Mouse (Mus musculus) limb, embryonic 11.5 days (tissue): ENCODE measurements at regions not wholly inside any gene's neighbourhood (a gene's known extent, or its start where the extent isn't known, plus 50 kb on each side); places are given as distances from the start of the nearest gene placed in this dataset.

Experiments used
- ATAC-seq: fragments of 200-750 bp; cut with Nextera tagmentation; 2 replicates; pipeline ENCODE4 v1.8.0; 2017; ENCODE audit warnings: low read depth; ENCODE audit not compliant: insufficient number of reproducible peaks, low FRiP score, low TSS enrichment
- DNase-seq: peaks from one replicate; pipeline ENCODE4 v3.0.0-alpha.2; 2015; ENCODE audit warnings: low spot score
- H3K27ac ChIP-seq: fragments of 300-500 bp; sonication (generic); replicated peaks from 2 replicates; pipeline ENCODE4 v1.5.1; 2014; ENCODE audit warnings: low read depth, mild to moderate bottlenecking, low read length
- H3K27me3 ChIP-seq: fragments of 300-500 bp; sonication (generic); 2 replicates; pipeline ENCODE4 v1.6.1; 2014; ENCODE audit warnings: mild to moderate bottlenecking, low read length, mixed read lengths; ENCODE audit not compliant: control insufficient read depth, insufficient read depth
- H3K36me3 ChIP-seq: fragments of 300-500 bp; sonication (generic); 2 replicates; pipeline ENCODE4 v1.6.1; 2014; ENCODE audit warnings: mild to moderate bottlenecking, low read length, moderate library complexity, mixed read lengths; ENCODE audit not compliant: control insufficient read depth, insufficient read depth
- H3K4me1 ChIP-seq: fragments of 300-500 bp; sonication (generic); 2 replicates; pipeline ENCODE4 v1.6.1; 2014; ENCODE audit warnings: low read length, mixed read lengths; ENCODE audit not compliant: control insufficient read depth, insufficient read depth
- H3K4me2 ChIP-seq: fragments of 300-500 bp; sonication (generic); 2 replicates; pipeline ENCODE4 v1.6.1; 2014; ENCODE audit warnings: low read depth, mild to moderate bottlenecking, moderate library complexity; ENCODE audit not compliant: severe bottlenecking
- H3K4me3 ChIP-seq: fragments of 300-500 bp; sonication (generic); 2 replicates; pipeline ENCODE4 v1.5.1; 2014; ENCODE audit warnings: low read depth, low read length
- H3K9ac ChIP-seq: fragments of 300-500 bp; sonication (generic); 2 replicates; pipeline ENCODE4 v1.6.1; 2014; ENCODE audit warnings: mild to moderate bottlenecking, low read length
- H3K9me3 ChIP-seq: fragments of 300-500 bp; sonication (generic); 2 replicates; pipeline ENCODE4 v1.6.1; 2016; ENCODE audit warnings: low read length; ENCODE audit not compliant: control insufficient read depth
- WGBS: fragments of 180-500 bp; shearing (Covaris S2); extraction: QIAGEN DNeasy Blood & Tissue Kit; methylation state at CpG from one replicate; pipeline ENCODE4 v1.1.7; 2014; 5-methylcytosine and 5-hydroxymethylcytosine counted together

DNA sequence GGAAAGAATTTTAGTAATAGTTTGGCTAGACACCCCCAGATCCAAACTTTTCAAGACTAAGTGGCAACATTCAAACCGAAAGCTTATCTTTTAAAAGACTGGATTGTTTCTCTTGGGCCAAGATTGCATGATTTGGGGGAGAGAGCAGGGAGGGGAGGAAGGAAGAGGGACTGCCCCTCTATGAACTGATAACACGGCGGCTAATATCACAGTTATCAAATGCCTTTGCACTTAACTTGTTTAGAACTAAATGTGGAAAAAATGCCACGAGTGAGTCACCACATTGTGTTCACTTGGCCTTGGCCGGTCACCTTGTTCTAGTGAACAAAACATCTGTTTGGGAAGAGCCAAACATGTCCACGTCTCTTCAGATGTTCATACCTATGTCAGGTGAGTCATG lies 92.3 kb downstream of the Tes start:
- Histone ChIP-seq H3K27me3 (no peaks in the 10 kb centered on the region), H3K27ac (no peak overlapping the region), H3K4me3 (no peak overlapping the region), H3K36me3 (no peaks in the 10 kb centered on the region), H3K9ac (no peak overlapping the region), H3K4me1 (no peaks in the 10 kb centered on the region), H3K4me2 (no peak overlapping the region), H3K9me3 (no peaks in the 10 kb centered on the region)
- DNase-seq (no peak), ATAC-seq (no peak)
- 87% methylated on average over 6 of the region's 6 CpGs for WGBS

DNA sequence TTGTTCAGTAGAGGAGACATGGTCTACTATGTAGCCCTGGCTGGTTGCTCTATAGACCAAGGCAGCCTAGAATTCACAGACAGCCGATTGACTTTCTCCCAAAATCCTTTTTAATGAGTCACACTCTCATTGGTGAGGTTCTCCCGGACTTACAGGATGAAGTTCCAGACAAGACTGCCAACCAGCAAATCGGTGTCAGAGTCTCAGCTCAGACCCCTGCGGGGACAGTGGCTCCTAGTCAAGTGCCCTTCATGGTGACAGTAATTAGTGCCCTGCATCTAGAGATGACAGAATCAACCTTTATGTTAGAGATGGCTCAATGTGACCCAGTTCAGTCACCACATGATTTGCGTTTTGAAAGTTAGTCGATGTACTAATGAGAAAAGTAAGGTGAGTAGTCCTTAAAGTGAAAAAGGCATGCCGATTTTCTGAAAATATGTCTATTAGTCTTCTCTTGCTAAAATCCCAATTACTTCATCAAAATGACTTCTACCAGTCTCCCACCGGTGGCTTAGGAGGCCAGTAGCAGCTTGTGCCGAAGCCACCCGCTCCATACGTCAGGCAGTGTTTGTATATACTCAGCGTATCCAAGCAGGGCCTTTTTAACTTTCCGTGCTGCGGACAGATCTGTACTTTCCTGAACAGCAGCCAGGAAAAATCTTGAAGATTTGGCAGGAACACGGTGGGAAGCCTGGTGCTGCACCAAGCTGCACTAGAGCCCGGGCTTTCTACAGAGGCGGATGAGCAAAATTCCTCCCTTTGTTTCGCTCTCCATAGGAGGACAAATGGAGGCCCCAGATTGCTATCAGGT lies 105.2 kb downstream of the Tes start:
- Histone ChIP-seq H3K9me3 (no peaks in the 10 kb centered on the region), H3K27ac (no peak overlapping the region), H3K9ac (no peak overlapping the region), H3K4me2 (no peak overlapping the region), H3K4me1 (no peaks in the 10 kb centered on the region), H3K27me3 (no peaks in the 10 kb centered on the region), H3K36me3 (no peaks in the 10 kb centered on the region), H3K4me3 (no peak overlapping the region)
- WGBS, result 82% methylated on average over 18 of the region's 18 CpGs
- ATAC-seq (no peak), DNase-seq (no peak)

DNA sequence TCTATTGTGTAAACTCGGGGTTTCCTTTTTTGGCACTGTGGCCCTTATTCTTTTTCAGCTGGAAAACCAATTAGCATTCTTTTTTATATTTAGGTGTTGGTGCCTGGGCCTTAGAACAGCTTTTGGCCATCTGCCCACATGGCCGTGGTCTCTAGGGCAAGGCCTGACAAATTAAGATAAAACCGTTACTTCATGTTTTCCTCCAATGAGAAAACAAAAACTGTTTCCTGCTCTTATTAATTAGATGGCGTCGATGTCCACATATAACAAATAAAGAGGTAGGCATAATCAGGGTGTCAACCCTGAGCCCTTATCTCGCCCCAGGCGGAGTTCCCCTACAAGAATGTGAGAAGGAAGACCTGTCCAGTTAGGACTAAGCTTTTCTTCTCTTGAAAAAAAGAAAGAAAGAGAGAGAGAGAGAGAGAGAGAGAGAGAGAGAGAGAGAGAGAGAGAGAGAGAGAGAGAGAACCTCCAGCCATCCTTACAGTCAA lies 105.9 kb downstream of the Tes start:
- H3K27ac ChIP-seq, result no peak overlapping the region
- no peaks in the 10 kb centered on the region for H3K27me3 ChIP-seq
- no peak overlapping the region for H3K4me2 ChIP-seq
- no peaks in the 10 kb centered on the region for H3K9me3 ChIP-seq
- H3K4me1 ChIP-seq, result no peaks in the 10 kb centered on the region
- ATAC-seq (no peak), DNase-seq (no peak)
- no peak overlapping the region for H3K4me3 ChIP-seq
- H3K36me3 ChIP-seq, result no peaks in the 10 kb centered on the region
- WGBS, result 78% methylated on average over 7 of the region's 7 CpGs
- no peak overlapping the region for H3K9ac ChIP-seq

DNA sequence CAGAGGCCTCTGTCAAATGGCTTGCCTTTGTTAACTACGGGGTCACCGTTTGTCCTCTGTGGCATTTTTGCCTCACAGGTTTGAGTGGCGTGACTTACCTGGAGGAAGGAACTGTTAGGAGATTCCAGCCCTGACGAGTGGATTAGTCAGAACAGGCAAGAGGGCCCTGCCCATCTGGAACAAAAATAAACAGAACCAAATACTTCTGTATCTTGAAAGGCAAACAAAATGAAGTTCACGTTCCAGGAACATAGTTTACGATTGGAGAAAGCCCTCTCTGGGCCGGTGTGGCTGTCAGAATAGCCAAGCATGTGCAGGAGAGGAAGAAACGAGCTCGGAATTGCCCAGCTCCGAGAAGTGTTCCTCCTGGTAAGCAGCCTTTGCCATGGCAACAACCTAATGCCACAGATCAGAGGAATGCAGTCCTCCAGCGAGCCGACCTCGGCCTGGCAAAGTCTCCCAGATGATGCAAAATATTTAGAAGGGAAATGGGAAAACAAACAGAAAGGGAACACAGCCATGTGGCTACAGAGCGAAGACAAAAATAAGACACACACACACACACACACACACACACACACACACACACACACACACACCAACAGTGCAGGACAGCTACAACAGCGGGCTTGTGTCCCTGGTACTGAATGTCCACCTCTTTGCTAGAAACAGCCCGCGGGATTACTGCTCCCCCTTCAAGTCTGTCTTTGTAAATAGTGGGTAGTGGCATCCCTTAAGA lies 106.5 kb downstream of the Tes start:
- 33% methylated on average over 17 of the region's 17 CpGs for WGBS
- Histone ChIP-seq H3K36me3 (no peaks in the 10 kb centered on the region), H3K9me3 (no peaks in the 10 kb centered on the region), H3K27me3 (no peaks in the 10 kb centered on the region), H3K27ac (no peak overlapping the region), H3K4me1 (no peaks in the 10 kb centered on the region), H3K4me3 (no peak overlapping the region), H3K4me2 (no peak overlapping the region), H3K9ac (no peak overlapping the region)
- ATAC-seq (0 out of 2 replicates have a peak, but pooled peaks have one; percentile 31), DNase-seq (peak; percentile 42)

DNA sequence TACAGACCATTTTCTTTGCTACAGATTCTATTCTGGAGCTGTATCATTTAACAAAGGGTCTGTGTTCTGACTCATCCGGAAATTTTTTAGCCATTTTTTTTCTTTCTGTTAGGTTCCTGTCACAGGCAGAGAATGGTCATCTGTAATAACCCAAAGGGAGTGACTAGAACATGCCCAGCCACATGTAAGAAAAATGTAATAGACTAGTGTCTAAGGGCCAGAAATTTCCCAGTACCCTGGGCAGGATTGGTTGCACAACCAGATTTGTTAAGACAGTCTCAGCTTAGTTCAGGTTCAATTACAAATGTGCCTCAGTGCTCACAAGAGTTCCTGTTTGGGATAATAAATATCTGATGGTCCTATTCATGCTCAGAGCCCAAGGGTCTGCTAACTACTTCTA lies 107.1 kb downstream of the Tes start:
- Histone ChIP-seq H3K4me1 (no peaks in the 10 kb centered on the region), H3K4me2 (no peak overlapping the region), H3K36me3 (no peaks in the 10 kb centered on the region), H3K27ac (no peak overlapping the region), H3K9me3 (no peaks in the 10 kb centered on the region), H3K4me3 (no peak overlapping the region), H3K9ac (no peak overlapping the region), H3K27me3 (no peaks in the 10 kb centered on the region)
- DNase-seq, result no peak
- 82% methylated on average over 1 of the region's 1 CpGs for WGBS
- ATAC-seq, result no peak

DNA sequence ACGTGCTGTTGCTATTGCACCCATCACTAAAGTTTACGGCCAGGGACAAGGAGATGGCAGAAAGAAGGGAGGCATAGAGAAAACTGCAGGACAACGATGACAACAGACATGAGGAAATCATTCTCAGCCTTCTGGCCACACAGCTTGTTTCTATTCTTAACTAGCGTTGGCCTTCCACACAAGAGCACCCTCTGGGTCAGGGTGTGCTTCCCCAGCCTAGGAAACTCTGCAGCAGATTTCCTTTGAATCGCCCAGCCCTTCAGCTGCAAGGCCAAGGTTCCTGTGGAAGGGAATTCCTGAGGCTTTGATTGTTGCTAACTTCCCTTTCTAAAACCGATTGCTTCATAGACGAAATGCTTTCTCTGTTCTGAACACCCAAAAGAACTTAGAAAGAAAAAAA lies 103.8 kb upstream of the Cav2 start:
- 57% methylated on average over 7 of the region's 7 CpGs for WGBS
- Histone ChIP-seq H3K9me3 (no peaks in the 10 kb centered on the region), H3K4me1 (no peaks in the 10 kb centered on the region), H3K4me2 (no peak overlapping the region), H3K27me3 (no peaks in the 10 kb centered on the region), H3K36me3 (no peaks in the 10 kb centered on the region), H3K4me3 (no peak overlapping the region), H3K9ac (no peak overlapping the region), H3K27ac (no peak overlapping the region)
- no peak for DNase-seq
- no peak for ATAC-seq

DNA sequence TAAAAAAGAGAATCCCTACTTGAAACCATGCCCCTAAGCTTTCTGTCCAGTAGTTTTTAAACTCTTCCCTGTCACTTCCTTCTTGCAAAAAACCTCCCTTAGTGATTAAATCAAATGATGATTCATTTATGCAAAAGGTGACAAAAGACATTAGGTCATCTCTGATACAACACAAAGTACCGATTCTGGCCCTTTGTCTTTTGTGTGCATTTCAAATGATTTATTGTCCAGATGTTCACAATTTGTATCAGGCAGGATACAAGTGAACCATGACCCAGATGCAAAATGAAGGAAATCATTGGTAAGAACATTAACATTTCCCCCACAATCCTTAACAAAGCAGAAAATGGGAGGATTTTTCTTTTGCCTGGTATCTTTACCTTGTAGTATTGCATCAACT lies 101.5 kb upstream of the Cav2 start:
- Histone ChIP-seq H3K36me3 (no peaks in the 10 kb centered on the region), H3K4me3 (no peak overlapping the region), H3K4me2 (no peak overlapping the region), H3K27me3 (no peaks in the 10 kb centered on the region), H3K27ac (no peak overlapping the region), H3K9ac (no peak overlapping the region), H3K4me1 (no peaks in the 10 kb centered on the region), H3K9me3 (no peaks in the 10 kb centered on the region)
- ATAC-seq, result no peak
- 20% methylated on average over 1 of the region's 1 CpGs for WGBS
- DNase-seq, result no peak

DNA sequence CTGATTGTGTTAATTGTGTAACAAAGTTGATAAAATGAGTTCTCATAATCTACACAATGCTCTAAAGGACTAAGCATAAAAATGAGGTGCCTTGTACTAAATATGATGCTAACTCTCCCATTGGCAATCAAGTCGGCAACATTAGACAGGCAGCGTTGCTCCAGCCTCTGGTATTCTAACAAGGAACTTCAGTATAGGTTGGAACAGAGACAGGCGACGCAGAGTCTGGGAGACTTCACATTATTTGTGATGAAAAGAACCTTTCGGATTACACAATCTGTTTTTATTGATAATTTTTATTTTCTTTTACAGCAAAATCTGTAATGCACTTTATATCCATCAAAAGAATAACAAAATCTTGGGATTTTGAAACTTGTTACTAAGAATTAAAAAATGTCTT lies 94.4 kb upstream of the Cav2 start:
- DNase-seq, result no peak
- WGBS, result 86% methylated on average over 5 of the region's 5 CpGs
- Histone ChIP-seq H3K9ac (no peak overlapping the region), H3K27ac (no peak overlapping the region), H3K4me1 (no peaks in the 10 kb centered on the region), H3K36me3 (no peaks in the 10 kb centered on the region), H3K9me3 (no peaks in the 10 kb centered on the region), H3K27me3 (no peaks in the 10 kb centered on the region), H3K4me3 (no peak overlapping the region), H3K4me2 (no peak overlapping the region)
- no peak for ATAC-seq
